Mouse (Mus musculus): ENCODE measurements at regions not wholly inside any gene's neighbourhood (a gene's known extent, or its start where the extent isn't known, plus 50 kb on each side); places are given as distances from the start of the nearest gene placed in this dataset.

- no peak for TF ChIP-seq POLR2A (IDR thresholded peaks at IDR 0.05; ENCODE audit: borderline replicate concordance, insufficient read depth, low read length)
- no peak for TF ChIP-seq CTCF (IDR thresholded peaks at IDR 0.05; ENCODE audit: borderline replicate concordance, insufficient read depth, low read depth, low read length)
Measured at GRCm38 (mm10) chr1:108240152-108240551, 650.3 kb downstream of the Serpinb8 start.

Data from cerebellum, adult 2 months (tissue).